Mouse (Mus musculus): ENCODE measurements around the gene P3h2. TPM values are rescaled to one million over a fixed set of nuclear protein-coding genes. Genes with fewer than 3 reads are reported as not detected.

Gene P3h2
- polyA plus RNA-seq (2014; fragmentation: Illumina TruSeq; extraction: RNeasy Lipid Tissue Mini Kit (QIAGEN cat#74804); ENCODE audit: low replicate concordance) = 2.0 TPM

GRCm38 (mm10) chr16:26105115-26105974 is at the start of gene P3h2:
TSS of gene P3h2 (minus strand) at chr16:26105784.

